Mouse (Mus musculus) forebrain, embryonic 11.5 days (tissue): ENCODE measurements at regions not wholly inside any gene's neighbourhood (a gene's known extent, or its start where the extent isn't known, plus 50 kb on each side); places are given as distances from the start of the nearest gene placed in this dataset.

Experiments
- ATAC-seq: fragments of 200-750 bp; cut with Nextera tagmentation; replicated peaks from 2 replicates; pipeline ENCODE4 v1.8.0; 2017; ENCODE audit warnings: moderate TSS enrichment; ENCODE audit not compliant: low FRiP score
- DNase-seq: peaks from one replicate; pipeline ENCODE4 v3.0.0-alpha.2; 2017; ENCODE audit warnings: low spot score
- H3K27ac ChIP-seq: fragments of 300-500 bp; sonication (generic); 2 replicates; pipeline ENCODE4 v1.5.1; 2014; ENCODE audit warnings: low read depth, low read length
- H3K27me3 ChIP-seq: fragments of 300-500 bp; sonication (generic); 2 replicates; pipeline ENCODE4 v1.6.1; 2014; ENCODE audit warnings: mild to moderate bottlenecking, low read length, mixed read lengths; ENCODE audit not compliant: control insufficient read depth, insufficient read depth
- H3K36me3 ChIP-seq: fragments of 300-500 bp; sonication (generic); 2 replicates; pipeline ENCODE4 v1.6.1; 2014; ENCODE audit warnings: mild to moderate bottlenecking, low read length, moderate library complexity, mixed read lengths; ENCODE audit not compliant: control insufficient read depth, insufficient read depth
- H3K4me1 ChIP-seq: fragments of 300-500 bp; sonication (generic); replicated peaks from 2 replicates; pipeline ENCODE4 v1.6.1; 2014; ENCODE audit warnings: low read length, mixed read lengths; ENCODE audit not compliant: control insufficient read depth, insufficient read depth
- H3K4me2 ChIP-seq: fragments of 300-500 bp; sonication (generic); 2 replicates; pipeline ENCODE4 v1.6.1; 2014; ENCODE audit warnings: low read depth, mild to moderate bottlenecking, low read length, moderate library complexity, mixed read lengths; ENCODE audit not compliant: severe bottlenecking
- H3K4me3 ChIP-seq: fragments of 300-500 bp; sonication (generic); 2 replicates; pipeline ENCODE4 v1.5.1; 2014; ENCODE audit warnings: low read depth, low read length
- H3K9ac ChIP-seq: fragments of 300-500 bp; sonication (generic); 2 replicates; pipeline ENCODE4 v1.6.1; 2014; ENCODE audit warnings: low read length
- H3K9me3 ChIP-seq: fragments of 300-500 bp; sonication (generic); 2 replicates; pipeline ENCODE4 v1.6.1; 2016; ENCODE audit warnings: low read length, mixed read lengths; ENCODE audit not compliant: control insufficient read depth
- WGBS: fragments of 180-500 bp; shearing (Covaris S2); extraction: QIAGEN DNeasy Blood & Tissue Kit; methylation state at CpG from one replicate; pipeline ENCODE4 v1.1.7; 2014; 5-methylcytosine and 5-hydroxymethylcytosine counted together

GRCm38 (mm10) chr6:100146360-100146935 lies 140.8 kb downstream of the Rybp start:
- H3K27me3 ChIP-seq = peaks cover 2% of the 10 kb centered on the region; the same call in 1 of the 2 replicates
- H3K4me1 ChIP-seq = peaks cover 20% of the 10 kb centered on the region
- ATAC-seq (no peak), DNase-seq (no peak)
- H3K4me2 ChIP-seq = no peak overlapping the region
- no peak overlapping the region for H3K9ac ChIP-seq
- H3K4me3 ChIP-seq = no peak overlapping the region
- no peaks in the 10 kb centered on the region for H3K9me3 ChIP-seq
- no peaks in the 10 kb centered on the region for H3K36me3 ChIP-seq
- no peak overlapping the region for H3K27ac ChIP-seq
- 48% methylated on average over 5 of the region's 5 CpGs for WGBS

DNA sequence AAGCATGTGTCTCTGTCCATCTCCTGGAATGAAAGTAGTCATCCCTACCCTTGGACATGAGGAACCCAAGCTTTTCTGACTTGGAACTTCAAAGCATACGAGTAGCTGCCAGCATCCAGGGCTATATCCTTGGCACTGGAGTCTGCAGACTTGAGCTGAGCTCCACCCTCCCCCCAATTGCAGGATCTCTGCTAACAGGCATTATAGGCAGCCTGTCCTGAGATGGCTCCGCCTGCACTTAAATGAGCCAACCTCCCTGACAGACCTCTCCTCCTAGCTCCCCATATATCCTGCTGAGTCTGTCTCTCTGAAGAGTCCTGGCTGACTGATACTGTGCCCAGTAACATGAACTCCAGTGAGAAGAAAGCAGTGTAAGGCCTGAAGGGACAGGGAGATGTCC lies 141.4 kb downstream of the Rybp start:
- 81% methylated on average over 2 of the region's 2 CpGs for WGBS
- Histone ChIP-seq H3K4me2 (no peak overlapping the region), H3K9ac (no peak overlapping the region), H3K9me3 (no peaks in the 10 kb centered on the region), H3K4me1 (peaks cover 20% of the 10 kb centered on the region), H3K4me3 (no peak overlapping the region), H3K36me3 (no peaks in the 10 kb centered on the region), H3K27ac (no peak overlapping the region), H3K27me3 (peaks cover 2% of the 10 kb centered on the region; the same call in 1 of the 2 replicates)
- DNase-seq = no peak
- ATAC-seq = no peak

GRCm38 (mm10) chr6:100144544-100145287 lies 142.6 kb downstream of the Rybp start:
- DNase-seq (no peak), ATAC-seq (no peak)
- Histone ChIP-seq H3K9me3 (no peaks in the 10 kb centered on the region), H3K4me1 (peaks cover 20% of the 10 kb centered on the region), H3K36me3 (no peaks in the 10 kb centered on the region), H3K9ac (no peak overlapping the region), H3K27me3 (peaks cover 2% of the 10 kb centered on the region; the same call in 1 of the 2 replicates), H3K27ac (no peak overlapping the region), H3K4me2 (no peak overlapping the region), H3K4me3 (no peak overlapping the region)
- WGBS = 53% methylated on average over 4 of the region's 4 CpGs

GRCm38 (mm10) chr6:100143586-100144301 lies 143.5 kb downstream of the Rybp start:
- no peak overlapping the region; the same call in 1 of the 2 replicates for H3K4me3 ChIP-seq
- H3K4me1 ChIP-seq = peaks cover 20% of the 10 kb centered on the region
- H3K4me2 ChIP-seq = peak overlapping the region; percentile 46; the same call in 1 of the 2 replicates
- no peaks in the 10 kb centered on the region for H3K9me3 ChIP-seq
- DNase-seq (peak; percentile 73), ATAC-seq (peak; percentile 66)
- 3% methylated on average over 16 of the region's 16 CpGs for WGBS
- H3K36me3 ChIP-seq = no peaks in the 10 kb centered on the region
- peaks cover 2% of the 10 kb centered on the region; the same call in 1 of the 2 replicates for H3K27me3 ChIP-seq
- H3K27ac ChIP-seq = peak overlapping the region; percentile 68; the same call in 1 of the 2 replicates
- peak overlapping the region; percentile 33 for H3K9ac ChIP-seq

DNA sequence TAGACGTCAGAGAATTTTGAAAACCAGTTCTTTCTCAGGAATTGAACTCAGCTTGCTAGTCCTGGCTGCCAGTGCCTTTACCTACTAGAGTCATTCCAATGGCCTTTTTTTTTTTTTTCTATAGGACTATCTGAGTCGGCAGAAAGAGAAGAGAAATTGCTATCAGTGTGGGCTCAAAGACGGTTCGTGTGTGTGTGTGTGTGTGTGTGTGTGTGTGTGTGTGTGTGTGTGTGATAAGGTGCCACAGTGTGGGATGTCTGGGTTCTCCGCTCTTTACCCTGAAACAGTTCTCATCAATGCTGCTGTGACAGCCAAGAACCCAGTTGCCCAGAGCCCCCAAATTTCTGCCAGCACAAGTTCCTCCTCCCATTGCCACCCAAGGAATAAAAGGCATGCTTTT lies 146.1 kb downstream of the Rybp start:
- no peaks in the 10 kb centered on the region for H3K36me3 ChIP-seq
- H3K9ac ChIP-seq = no peak overlapping the region
- H3K4me1 ChIP-seq = peaks cover 17% of the 10 kb centered on the region
- ATAC-seq (no peak), DNase-seq (no peak)
- peaks cover 2% of the 10 kb centered on the region; the same call in 1 of the 2 replicates for H3K27me3 ChIP-seq
- H3K4me3 ChIP-seq = no peak overlapping the region
- WGBS = 83% methylated on average over 5 of the region's 5 CpGs
- H3K27ac ChIP-seq = no peak overlapping the region
- no peak overlapping the region for H3K4me2 ChIP-seq
- no peaks in the 10 kb centered on the region for H3K9me3 ChIP-seq

- ATAC-seq (no peak), DNase-seq (no peak)
- H3K36me3 ChIP-seq = no peaks in the 10 kb centered on the region
- WGBS = 66% methylated on average over 6 of the region's 6 CpGs
- H3K27ac ChIP-seq = no peak overlapping the region
- peaks cover 4% of the 10 kb centered on the region for H3K27me3 ChIP-seq
- H3K9me3 ChIP-seq = no peaks in the 10 kb centered on the region
- no peak overlapping the region for H3K9ac ChIP-seq
- H3K4me2 ChIP-seq = no peak overlapping the region
- no peak overlapping the region for H3K4me3 ChIP-seq
- peaks cover 17% of the 10 kb centered on the region for H3K4me1 ChIP-seq
Observed at GRCm38 (mm10) chr6:100140581-100141114, 146.6 kb downstream of the Rybp start.

- peaks cover 17% of the 10 kb centered on the region for H3K4me1 ChIP-seq
- no peaks in the 10 kb centered on the region for H3K9me3 ChIP-seq
- H3K4me2 ChIP-seq = no peak overlapping the region
- 66% methylated on average over 6 of the region's 6 CpGs for whole genome bisulfite sequencing
- H3K27ac ChIP-seq = no peak overlapping the region
- ATAC-seq (no peak), DNase-seq (no peak)
- peaks cover 4% of the 10 kb centered on the region for H3K27me3 ChIP-seq
- no peaks in the 10 kb centered on the region for H3K36me3 ChIP-seq
- H3K9ac ChIP-seq = no peak overlapping the region
- H3K4me3 ChIP-seq = no peak overlapping the region
Observed at GRCm38 (mm10) chr6:100139809-100140208, 147.5 kb downstream of the Rybp start.

- Histone ChIP-seq H3K4me3 (no peak overlapping the region), H3K27me3 (peaks cover 4% of the 10 kb centered on the region), H3K36me3 (no peaks in the 10 kb centered on the region), H3K4me2 (no peak overlapping the region), H3K4me1 (peaks cover 6% of the 10 kb centered on the region), H3K27ac (no peak overlapping the region), H3K9ac (no peak overlapping the region), H3K9me3 (no peaks in the 10 kb centered on the region)
- DNase-seq (no peak), ATAC-seq (no peak)
- 86% methylated on average over 2 of the region's 2 CpGs for WGBS
Observed at GRCm38 (mm10) chr6:100138659-100139058, 148.6 kb downstream of the Rybp start.
